Mouse (Mus musculus): ENCODE measurements at regions not wholly inside any gene's neighbourhood (a gene's known extent, or its start where the extent isn't known, plus 50 kb on each side); places are given as distances from the start of the nearest gene placed in this dataset.

- ATAC-seq (ENCODE audit: extremely low read depth, insufficient number of reproducible peaks, low FRiP score, poor library complexity, severe bottlenecking) = no peak
Measured at GRCm38 (mm10) chr3:128261208-128261607, 365.1 kb upstream of the Fam241a start.

- no peak for ATAC-seq (ENCODE audit: extremely low read depth, insufficient number of reproducible peaks, low FRiP score, poor library complexity, severe bottlenecking)
Measured at GRCm38 (mm10) chr3:128247816-128248215, 351.7 kb upstream of the Fam241a start.

- ATAC-seq (ENCODE audit: extremely low read depth, insufficient number of reproducible peaks, low FRiP score, poor library complexity, severe bottlenecking) = no peak
Measured at GRCm38 (mm10) chr3:128239813-128240421, 343.8 kb upstream of the Fam241a start.

GRCm38 (mm10) chr3:128230390-128230789 lies 334.3 kb upstream of the Fam241a start:
- no peak for ATAC-seq (ENCODE audit: extremely low read depth, insufficient number of reproducible peaks, low FRiP score, poor library complexity, severe bottlenecking)

- no peak for ATAC-seq (ENCODE audit: extremely low read depth, insufficient number of reproducible peaks, low FRiP score, poor library complexity, severe bottlenecking)
Measured at GRCm38 (mm10) chr3:128226930-128227585, 330.9 kb upstream of the Fam241a start.

DNA sequence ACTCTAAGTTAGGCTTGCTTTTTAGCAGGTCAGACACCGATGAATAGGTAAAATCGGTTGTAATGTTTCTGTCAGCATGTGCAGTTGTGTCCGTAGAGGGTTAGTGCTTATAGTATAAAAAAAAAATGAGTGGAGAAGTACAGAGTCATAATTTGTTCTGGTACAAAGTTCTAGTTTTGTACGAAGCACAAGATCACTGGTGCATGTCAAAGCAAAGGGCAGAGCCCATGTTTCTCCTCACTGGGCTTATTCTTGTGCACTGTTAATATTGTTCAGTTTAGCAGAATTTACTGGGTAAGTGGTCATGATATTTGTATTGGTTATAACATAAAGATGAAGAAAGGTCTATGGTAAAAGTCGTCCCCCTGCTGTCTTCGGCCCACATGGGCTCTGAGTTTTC lies 330.4 kb upstream of the Fam241a start:
- no peak for ATAC-seq (ENCODE audit: extremely low read depth, insufficient number of reproducible peaks, low FRiP score, poor library complexity, severe bottlenecking)

- ATAC-seq (ENCODE audit: extremely low read depth, insufficient number of reproducible peaks, low FRiP score, poor library complexity, severe bottlenecking) = no peak
Measured at GRCm38 (mm10) chr3:128222344-128222743, 326.2 kb upstream of the Fam241a start.

DNA sequence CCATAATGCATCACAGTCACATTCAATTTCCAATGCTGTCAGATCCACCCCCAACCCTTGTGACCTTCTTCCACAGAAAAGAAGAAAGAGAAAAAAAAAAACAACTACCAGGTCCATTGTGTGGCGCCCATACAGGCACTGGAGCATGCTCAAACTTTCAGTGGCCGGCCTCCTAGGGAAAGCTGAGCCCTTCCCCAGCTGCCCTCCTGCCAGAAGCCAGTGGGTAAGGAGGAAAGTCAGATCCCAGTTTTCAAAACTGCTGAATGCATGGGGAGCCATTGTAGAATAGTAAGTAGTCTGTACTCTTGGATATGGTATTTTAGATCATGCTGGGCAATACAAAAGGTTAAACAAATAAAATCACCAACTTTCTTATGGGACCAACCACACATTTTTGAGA lies 325.5 kb upstream of the Fam241a start:
- ATAC-seq (ENCODE audit: extremely low read depth, insufficient number of reproducible peaks, low FRiP score, poor library complexity, severe bottlenecking) = no peak

GRCm38 (mm10) chr3:128220776-128221550 lies 324.8 kb upstream of the Fam241a start:
- no peak for ATAC-seq (ENCODE audit: extremely low read depth, insufficient number of reproducible peaks, low FRiP score, poor library complexity, severe bottlenecking)

- no peak for ATAC-seq (ENCODE audit: extremely low read depth, insufficient number of reproducible peaks, low FRiP score, poor library complexity, severe bottlenecking)
Measured at GRCm38 (mm10) chr3:128217765-128218415, 321.8 kb upstream of the Fam241a start.

DNA sequence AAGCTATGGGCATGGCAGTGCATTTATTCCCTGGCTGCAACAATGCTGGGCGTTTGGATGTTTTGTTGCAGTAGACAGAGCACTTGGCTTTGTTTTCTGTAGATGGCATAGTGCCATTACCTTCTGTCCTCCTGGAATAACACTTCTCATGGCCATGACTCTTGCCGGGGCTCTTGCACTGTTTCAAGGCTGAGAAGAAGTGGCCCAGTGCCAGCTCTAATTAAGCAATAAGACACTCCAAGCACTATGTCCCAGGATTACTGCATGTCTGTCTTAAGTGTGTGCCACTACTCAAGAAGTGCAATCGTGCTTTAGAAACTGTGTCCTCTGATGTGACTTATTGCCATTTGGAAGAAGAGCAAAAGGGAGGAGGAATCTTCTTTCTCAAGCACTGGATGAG lies 316.1 kb upstream of the Fam241a start:
- ATAC-seq (ENCODE audit: extremely low read depth, insufficient number of reproducible peaks, low FRiP score, poor library complexity, severe bottlenecking) = no peak

DNA sequence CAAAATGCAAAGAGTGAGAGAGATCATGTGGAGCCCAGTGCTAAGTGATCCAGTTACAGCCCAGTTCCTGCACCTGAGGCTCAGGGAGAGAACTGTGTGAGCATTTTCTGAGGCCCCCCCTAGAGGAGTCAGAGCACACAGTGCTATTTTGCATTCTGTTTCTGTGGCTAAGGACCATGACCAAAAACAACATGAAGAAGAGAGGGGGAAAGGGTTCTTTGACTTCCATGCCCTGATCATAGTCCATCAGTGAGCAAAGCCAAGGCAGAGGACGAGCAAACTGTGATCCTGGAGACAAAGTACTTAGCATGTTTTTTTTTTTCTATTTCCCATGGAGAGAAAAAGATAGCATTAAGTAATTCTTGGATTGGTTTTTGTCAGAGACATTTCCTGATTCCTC lies 314.5 kb upstream of the Fam241a start:
- no peak for ATAC-seq (ENCODE audit: extremely low read depth, insufficient number of reproducible peaks, low FRiP score, poor library complexity, severe bottlenecking)

- no peak for ATAC-seq (ENCODE audit: extremely low read depth, insufficient number of reproducible peaks, low FRiP score, poor library complexity, severe bottlenecking)
Measured at GRCm38 (mm10) chr3:128206948-128207347, 310.8 kb upstream of the Fam241a start.

- ATAC-seq (ENCODE audit: extremely low read depth, insufficient number of reproducible peaks, low FRiP score, poor library complexity, severe bottlenecking) = no peak
Measured at GRCm38 (mm10) chr3:128206483-128206882, 310.4 kb upstream of the Fam241a start.

- no peak for ATAC-seq (ENCODE audit: extremely low read depth, insufficient number of reproducible peaks, low FRiP score, poor library complexity, severe bottlenecking)
Measured at GRCm38 (mm10) chr3:128200574-128201235, 304.6 kb upstream of the Fam241a start.

DNA sequence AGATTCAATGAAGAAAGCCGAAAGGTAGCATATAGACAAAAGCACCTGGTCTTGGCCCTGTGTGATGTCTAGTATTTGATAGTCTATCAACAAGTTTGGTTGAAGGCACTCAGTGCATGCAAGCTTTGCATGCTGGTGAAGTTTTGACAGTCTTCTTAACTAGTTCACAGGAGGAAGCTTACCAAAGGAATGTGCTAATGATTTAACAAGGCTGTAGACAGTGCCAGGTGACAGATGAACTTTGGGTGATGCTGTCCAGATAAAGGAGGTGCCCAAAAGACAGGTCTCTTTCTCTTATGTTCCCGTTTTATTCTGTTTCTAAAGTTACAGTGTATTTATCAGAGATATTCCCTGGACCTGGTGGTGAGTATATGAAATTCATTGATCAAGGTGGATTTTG lies 303.3 kb upstream of the Fam241a start:
- ATAC-seq (ENCODE audit: extremely low read depth, insufficient number of reproducible peaks, low FRiP score, poor library complexity, severe bottlenecking) = no peak

GRCm38 (mm10) chr3:128192046-128192800 lies 296.1 kb upstream of the Fam241a start:
- ATAC-seq (ENCODE audit: extremely low read depth, insufficient number of reproducible peaks, low FRiP score, poor library complexity, severe bottlenecking) = no peak

- ATAC-seq (ENCODE audit: extremely low read depth, insufficient number of reproducible peaks, low FRiP score, poor library complexity, severe bottlenecking) = no peak
Measured at GRCm38 (mm10) chr3:128187330-128188044, 291.4 kb upstream of the Fam241a start.

Measured in neutrophil, adult 5-6 weeks (primary cell).